Mouse (Mus musculus): ENCODE measurements around the gene Fam71f2. TPM values are rescaled to one million over a fixed set of nuclear protein-coding genes. Genes with fewer than 3 reads are reported as not detected.
A peak's percentile ranks its signal among the peaks of the same experiment; 100 is the strongest.

The Fam71f2 gene
- total and polyA plus RNA-seq, 3 experiments, result 0.84 TPM; not detected in 2

- H3K36me3 ChIP-seq (ENCODE audit: control insufficient read depth in 1 of 2, insufficient read depth in 2 of 2, low read length in 2 of 2), result no peaks in the 10 kb centered on the region; a peak in 1 of 4 replicates
- peaks cover 0 to 6% of the 10 kb centered on the region in 2 experiments; a peak in 1 of 4 replicates for H3K4me1 ChIP-seq (ENCODE audit: control insufficient read depth in 1 of 2, insufficient read depth in 2 of 2, low read length in 2 of 2)
- no peaks in the 10 kb centered on the region for H3K79me2 ChIP-seq (ENCODE audit: control insufficient read depth, insufficient read depth, low read length, poor library complexity)
- DNase-seq (ENCODE audit: low read depth, low spot score), result no peak
- peaks cover under 1 to 2% of the 10 kb centered on the region in 2 experiments; a peak in 2 of 4 replicates for H3K27me3 ChIP-seq (ENCODE audit: control insufficient read depth in 1 of 2, insufficient read depth in 2 of 2, low read length in 2 of 2)
- H3K9ac ChIP-seq (ENCODE audit: control insufficient read depth, low read depth, low read length, poor library complexity, severe bottlenecking), result no peak overlapping the region
- H3K9me3 ChIP-seq (replicated peaks; ENCODE audit: insufficient read depth, low read length), result no peaks in the 10 kb centered on the region
- no peak overlapping the region for H3K4me3 ChIP-seq (ENCODE audit: control insufficient read depth in 1 of 2, insufficient read depth in 1 of 2, low read depth in 2 of 2, low read length in 2 of 2)
- TF ChIP-seq KAT2A (conservative IDR thresholded peaks at IDR 0.05; ENCODE audit: low read depth, low read length) (no peak), TBP (IDR thresholded peaks at IDR 0.05; ENCODE audit: low read depth, low read length) (peak; percentile 52; the same call in 1 of the 2 replicates)
- no peak overlapping the region for H3K27ac ChIP-seq (ENCODE audit: control insufficient read depth, low read depth, low read length)
Observed at GRCm38 (mm10) chr6:29322147-29322546, 42.8 kb downstream of the Fam71f2 start.

GRCm38 (mm10) chr6:29322735-29323134 lies 43.3 kb downstream of the Fam71f2 start:
- H3K27ac ChIP-seq (ENCODE audit: control insufficient read depth, low read depth, low read length), result no peak overlapping the region
- H3K4me1 ChIP-seq (ENCODE audit: control insufficient read depth in 1 of 2, insufficient read depth in 2 of 2, low read length in 2 of 2), result peaks cover 0 to 6% of the 10 kb centered on the region in 2 experiments; a peak in 1 of 4 replicates
- DNase-seq (ENCODE audit: low read depth, low spot score), result peak; percentile 23
- H3K27me3 ChIP-seq (ENCODE audit: control insufficient read depth in 1 of 2, insufficient read depth in 2 of 2, low read length in 2 of 2), result peaks cover 2 to 3% of the 10 kb centered on the region in 2 experiments; a peak in 2 of 4 replicates
- H3K9ac ChIP-seq (ENCODE audit: control insufficient read depth, low read depth, low read length, poor library complexity, severe bottlenecking), result no peak overlapping the region
- H3K9me3 ChIP-seq (replicated peaks; ENCODE audit: insufficient read depth, low read length), result no peaks in the 10 kb centered on the region
- no peak overlapping the region for H3K4me3 ChIP-seq (ENCODE audit: control insufficient read depth in 1 of 2, insufficient read depth in 1 of 2, low read depth in 2 of 2, low read length in 2 of 2)
- no peaks in the 10 kb centered on the region; a peak in 1 of 4 replicates for H3K36me3 ChIP-seq (ENCODE audit: control insufficient read depth in 1 of 2, insufficient read depth in 2 of 2, low read length in 2 of 2)
- no peaks in the 10 kb centered on the region for H3K79me2 ChIP-seq (ENCODE audit: control insufficient read depth, insufficient read depth, low read length, poor library complexity)
- TF ChIP-seq HCFC1 (IDR thresholded peaks at IDR 0.05; ENCODE audit: low read depth, low read length) (no peak), MXI1 (IDR thresholded peaks at IDR 0.05; ENCODE audit: low read depth, low read length) (no peak), GATA1 (IDR thresholded peaks at IDR 0.05; ENCODE audit: low read depth, low read length) (no peak), MAZ (IDR thresholded peaks at IDR 0.05; ENCODE audit: low read depth, low read length) (no peak), ZC3H11A (IDR thresholded peaks at IDR 0.05; ENCODE audit: low read depth, low read length) (no peak), CHD2 (IDR thresholded peaks at IDR 0.05; ENCODE audit: low read length) (no peak), TAL1 (IDR thresholded peaks at IDR 0.05; ENCODE audit: low read length) (no peak)

- no peak overlapping the region for H3K27ac ChIP-seq (ENCODE audit: control insufficient read depth, low read depth, low read length)
- peaks cover 0 to 3% of the 10 kb centered on the region in 2 experiments; a peak in 1 of 4 replicates for H3K27me3 ChIP-seq (ENCODE audit: control insufficient read depth in 1 of 2, insufficient read depth in 2 of 2, low read length in 2 of 2)
- H3K4me1 ChIP-seq (ENCODE audit: control insufficient read depth in 1 of 2, insufficient read depth in 2 of 2, low read length in 2 of 2), result peaks cover 0 to 12% of the 10 kb centered on the region in 2 experiments; a peak in 1 of 4 replicates
- no peak for DNase-seq (ENCODE audit: low read depth, low spot score)
- H3K4me3 ChIP-seq (ENCODE audit: control insufficient read depth in 1 of 2, insufficient read depth in 1 of 2, low read depth in 2 of 2, low read length in 2 of 2), result no peak overlapping the region
- no peak overlapping the region for H3K9ac ChIP-seq (ENCODE audit: control insufficient read depth, low read depth, low read length, poor library complexity, severe bottlenecking)
- peaks cover 0 to 4% of the 10 kb centered on the region in 2 experiments; a peak in 2 of 4 replicates for H3K36me3 ChIP-seq (ENCODE audit: control insufficient read depth in 1 of 2, insufficient read depth in 2 of 2, low read length in 2 of 2)
- TF ChIP-seq ELF1 (IDR thresholded peaks at IDR 0.05; ENCODE audit: low read depth, low read length) (no peak), POLR2A (IDR thresholded peaks at IDR 0.05; ENCODE audit: control insufficient read depth in 1 of 2, insufficient read depth in 1 of 2, low read depth in 1 of 2, low read length in 2 of 2, poor library complexity in 1 of 2) (no peak), NRF1 (IDR thresholded peaks at IDR 0.05; ENCODE audit: insufficient read depth, low read depth, low read length, poor library complexity, severe bottlenecking) (no peak), E2F4 (IDR thresholded peaks at IDR 0.05; ENCODE audit: borderline replicate concordance, low read depth, low read length) (no peak), MAZ (IDR thresholded peaks at IDR 0.05; ENCODE audit: low read depth, low read length) (no peak), GATA1 (IDR thresholded peaks at IDR 0.05; ENCODE audit: low read depth, low read length) (no peak), EP300 (IDR thresholded peaks at IDR 0.05; ENCODE audit: low read depth in 1 of 2, low read length in 2 of 2) (no peak), CTCF (IDR thresholded peaks at IDR 0.05 in 2 of 3, conservative IDR thresholded peaks at IDR 0.05 in 1 of 3; ENCODE audit: control insufficient read depth in 1 of 3, insufficient read depth in 1 of 3, low read depth in 2 of 3, low read length in 3 of 3, poor library complexity in 1 of 3, severe bottlenecking in 1 of 3) (no peak), CHD2 (IDR thresholded peaks at IDR 0.05; ENCODE audit: low read length) (no peak)
- H3K9me3 ChIP-seq (replicated peaks; ENCODE audit: insufficient read depth, low read length), result no peaks in the 10 kb centered on the region
- H3K79me2 ChIP-seq (ENCODE audit: control insufficient read depth, insufficient read depth, low read length, poor library complexity), result no peaks in the 10 kb centered on the region
Observed at GRCm38 (mm10) chr6:29326961-29327360, 47.6 kb downstream of the Fam71f2 start.
